Mouse (Mus musculus): ENCODE measurements at regions not wholly inside any gene's neighbourhood (a gene's known extent, or its start where the extent isn't known, plus 50 kb on each side); places are given as distances from the start of the nearest gene placed in this dataset.

GRCm38 (mm10) chr8:25311811-25312533, 487.8 kb upstream of the Adam5 start:
- no peak for DNase-seq (ENCODE audit: low read depth, low spot score)
- POLR2A ChIA-PET: interaction anchor here (0.7 kb wide), 1 partner anchor 129 kb away, joined by 4 read pairs; no protein-coding TSS in a partner anchor

GRCm38 (mm10) chr8:25307956-25308355, 483.8 kb upstream of the Adam5 start:
- CTCF ChIA-PET: interaction anchor here (1.4 kb wide), 1 partner anchor 31 kb away, joined by 4 read pairs; no protein-coding TSS in a partner anchor

More at GRCm38 (mm10) chr8:25311811-25312533, 487.8 kb upstream of the Adam5 start:
- in situ Hi-C loops (cut with MboI; ENCODE audit: low pct_unique_long_range_greater_than_20kb): no loop called here
- H3K27me3 ChIP-seq: no peaks in the 10 kb centered on the region
- TF ChIP-seq CTCF (IDR thresholded peaks at IDR 0.05): no peak
- ATAC-seq: no peak
- CTCF ChIA-PET: interaction anchor here (1.7 kb wide), 1 partner anchor 17 kb away, joined by 5 read pairs; no protein-coding TSS in a partner anchor

GRCm38 (mm10) chr8:25307511-25307910, 483.3 kb upstream of the Adam5 start:
- CTCF ChIA-PET: interaction anchor here (0.8 to 1.2 kb wide), 3 partner anchors 21 to 68 kb away, joined by 3 read pairs; no protein-coding TSS in a partner anchor
- ATAC-seq (no peak), DNase-seq (ENCODE audit: low read depth, low spot score) (no peak)
- no peak for TF ChIP-seq CTCF (IDR thresholded peaks at IDR 0.05)
- POLR2A ChIA-PET: no interaction called here
- in situ Hi-C loops (cut with MboI; ENCODE audit: low pct_unique_long_range_greater_than_20kb): no loop called here
- no peaks in the 10 kb centered on the region for H3K27me3 ChIP-seq

More at GRCm38 (mm10) chr8:25307956-25308355, 483.8 kb upstream of the Adam5 start:
- in situ Hi-C loops (cut with MboI; ENCODE audit: low pct_unique_long_range_greater_than_20kb): no loop called here
- no peak for ATAC-seq
- POLR2A ChIA-PET: no interaction called here
- no peak for TF ChIP-seq CTCF (IDR thresholded peaks at IDR 0.05)
- no peaks in the 10 kb centered on the region for H3K27me3 ChIP-seq
- no peak for DNase-seq (ENCODE audit: low read depth, low spot score)

GRCm38 (mm10) chr8:25306769-25307491, 482.8 kb upstream of the Adam5 start:
- ATAC-seq: no peak
- no peak for DNase-seq (ENCODE audit: low read depth, low spot score)
- CTCF ChIA-PET: interaction anchor here (0.8 to 1.2 kb wide), 3 partner anchors 21 to 69 kb away, joined by 3 read pairs; no protein-coding TSS in a partner anchor
- in situ Hi-C loops (cut with MboI; ENCODE audit: low pct_unique_long_range_greater_than_20kb): no loop called here
- no peak for TF ChIP-seq CTCF (IDR thresholded peaks at IDR 0.05)
- POLR2A ChIA-PET: interaction anchor here (0.5 kb wide), 1 partner anchor 30 kb away, joined by 3 read pairs; no protein-coding TSS in a partner anchor
- H3K27me3 ChIP-seq: no peaks in the 10 kb centered on the region
